Mouse (Mus musculus): ENCODE data around the gene Dock2.

DNA sequence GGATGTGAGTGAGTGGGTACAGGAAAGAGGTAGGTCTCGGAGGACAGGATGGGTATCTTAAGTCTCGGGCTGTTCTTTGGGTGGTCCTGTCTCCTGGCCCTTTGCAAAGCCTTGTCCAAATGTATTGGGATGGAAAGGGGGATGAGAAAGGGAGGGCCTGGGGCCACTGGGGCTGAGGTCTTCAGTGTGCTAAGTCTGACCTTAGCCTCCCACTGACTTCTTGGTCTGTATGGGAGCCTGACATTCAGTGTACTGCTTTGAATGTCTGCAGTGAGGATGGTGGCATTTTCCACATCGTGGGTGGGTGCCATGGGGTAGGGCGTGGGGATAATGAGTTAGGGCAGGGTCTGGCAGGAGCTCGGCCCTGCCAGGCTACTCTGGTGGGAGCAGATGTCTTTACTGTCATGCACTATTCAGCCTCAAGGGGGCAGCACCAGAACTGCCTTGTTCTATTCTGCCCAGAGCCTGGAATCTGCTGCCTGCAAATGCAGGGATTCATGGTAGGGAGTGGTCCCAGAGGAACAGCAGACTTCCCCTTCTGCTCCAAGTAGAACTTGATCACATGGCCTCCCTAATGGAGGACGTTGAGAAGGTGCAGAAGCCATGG, 554.8 kb downstream of the Dock2 start:
- TF ChIP-seq ZC3H11A (IDR thresholded peaks at IDR 0.05; ENCODE audit: low read depth, low read length) = no peak
- TF ChIP-seq POLR2A (IDR thresholded peaks at IDR 0.05; ENCODE audit: low read depth, low read length) = no peak
- no peak for TF ChIP-seq ELF1 (IDR thresholded peaks at IDR 0.05; ENCODE audit: low read depth, low read length)
- peak; percentile 45 for TF ChIP-seq SMC3 (IDR thresholded peaks at IDR 0.05; ENCODE audit: low read depth, low read length)
- no peak for TF ChIP-seq EP300 (IDR thresholded peaks at IDR 0.05; ENCODE audit: low read length)
- TF ChIP-seq CTCF (conservative IDR thresholded peaks at IDR 0.05 in 1 of 2, IDR thresholded peaks at IDR 0.05 in 1 of 2; ENCODE audit: low read depth in 2 of 2, low read length in 2 of 2) = peak; percentile 77 to 95
- no peak for TF ChIP-seq MAFK (IDR thresholded peaks at IDR 0.05; ENCODE audit: insufficient replicate concordance, low read length)
- no peak for TF ChIP-seq ZMIZ1 (IDR thresholded peaks at IDR 0.05; ENCODE audit: low read depth, low read length)
- no peak for TF ChIP-seq MYC (IDR thresholded peaks at IDR 0.05; ENCODE audit: low read depth, low read length)
